Mouse (Mus musculus): ENCODE measurements around the gene Lmntd1.

DNA sequence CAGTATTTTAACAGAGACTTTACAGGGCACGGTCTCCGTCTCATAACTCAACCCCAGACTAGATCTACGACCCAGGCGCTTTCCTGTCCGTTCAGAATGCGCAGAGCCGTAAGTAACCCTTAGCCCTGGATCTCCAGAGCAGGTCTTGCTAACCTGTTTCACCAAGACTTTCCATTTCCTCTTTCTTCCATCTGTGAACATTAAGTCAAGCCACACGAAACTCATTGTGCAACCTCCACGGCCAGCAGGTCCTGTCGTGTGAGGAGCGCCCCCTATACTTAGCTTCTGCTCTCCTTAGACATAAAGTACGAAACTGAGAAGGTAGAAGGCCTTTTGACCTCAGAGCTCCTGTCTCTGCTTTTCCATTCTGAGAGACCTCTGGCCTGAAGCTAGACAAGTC is 105.3 kb downstream of the Lmntd1 start:
- no peak for TF ChIP-seq GATA1 (IDR thresholded peaks at IDR 0.05; ENCODE audit: borderline replicate concordance, low read length)
- no peak for TF ChIP-seq FLI1 (IDR thresholded peaks at IDR 0.05; ENCODE audit: low read length)
